8 mouse cellular contexts compared by ENCODE assay signal in genomic region chr8:69919010-69919409, GRCm38 (mm10). TPM values are rescaled to one million over a fixed set of nuclear protein-coding genes. Genes with fewer than 3 reads are reported as not detected.
A peak's percentile ranks its signal among the peaks of the same experiment; 100 is the strongest.
DNase-seq lines count a peak whose midpoint lies in the region; ATAC-seq lines count a peak whose summit lies in the region.

No protein-coding gene starts in this region.

- DNase-seq in ZHBTc4 (ENCODE audit: low read depth, low spot score) = peak; percentile 93
- DNase-seq in cerebellum, postnatal 36 days = peak; percentile 64 to 88
- DNase-seq in gastrocnemius, postnatal 10 days = peak; percentile 59
- DNase-seq in hindlimb bud, embryonic 11.5 days (ENCODE audit: extremely low spot score, low read depth, low spot score) = peak; percentile 89
- DNase-seq in left cerebral cortex, adult 18-20 months (ENCODE audit: low spot score in 2 of 2) = peak; percentile 79 to 82
- DNase-seq in right cerebral cortex, adult 18-20 months = peak; percentile 79
- peak; percentile 61 to 62 for DNase-seq in urinary bladder, postnatal 36 days (ENCODE audit: low spot score in 2 of 2)

- ATAC-seq in megakaryocyte, adult 5-6 weeks (ENCODE audit: poor library complexity, severe bottlenecking) = peak; percentile 77

RNA-seq across cellular contexts. Expression of gene Yjefn3, which starts 16.5 kb away (rescaled TPM):
- total RNA-seq in gastrocnemius, postnatal 10 days (2021) = 1 to 10 TPM; 9.0 to 9.5 TPM
- total RNA-seq in left cerebral cortex, adult 18-20 months (2021) = 10 to 100 TPM; 28.3 to 30.7 TPM
- total RNA-seq in megakaryocyte, adult 5-6 weeks (2015) = 3.1 TPM in 1 of 2 replicates, not detected in the other
- total RNA-seq in megakaryocyte, adult 5-6 weeks (2017) = not detected in 2 replicates

RNA-seq across cellular contexts. Expression of gene Ndufa13, which starts 16.7 kb away (rescaled TPM):
- 100 to 1,000 TPM; 236 to 268 TPM for total RNA-seq in gastrocnemius, postnatal 10 days (2021)
- total RNA-seq in left cerebral cortex, adult 18-20 months (2021) = 100 to 1,000 TPM; 148 to 155 TPM
- 63.4 and 75.7 TPM in 2 replicates for total RNA-seq in megakaryocyte, adult 5-6 weeks (2015)
- 120 and 143 TPM in 2 replicates for total RNA-seq in megakaryocyte, adult 5-6 weeks (2017)

RNA-seq across cellular contexts. Expression of gene Tssk6, which starts 17.0 kb away (rescaled TPM):
- under 1 TPM in 1 of 2 experiments, not detected in 1; 0.38 TPM for total RNA-seq in gastrocnemius, postnatal 10 days (2021)
- total RNA-seq in left cerebral cortex, adult 18-20 months (2021) = not detected
- 0.27 TPM in 1 of 2 replicates, not detected in the other for total RNA-seq in megakaryocyte, adult 5-6 weeks (2015)
- 0.16 and 0.26 TPM in 2 replicates for total RNA-seq in megakaryocyte, adult 5-6 weeks (2017)

RNA-seq across cellular contexts. Expression of gene Cilp2, which starts 31.5 kb away (rescaled TPM):
- total RNA-seq in gastrocnemius, postnatal 10 days (2021) = 10 to 100 TPM; 25.3 to 28.4 TPM
- total RNA-seq in left cerebral cortex, adult 18-20 months (2021) = under 1 TPM; 0.33 to 0.59 TPM
- total RNA-seq in megakaryocyte, adult 5-6 weeks (2015) = not detected in 2 replicates
- not detected in 2 replicates for total RNA-seq in megakaryocyte, adult 5-6 weeks (2017)

Comparison
In these comparisons a context has a peak if more than half of its experiments do, and no peak if none do; other contexts are left out.
1. Peak in every context shown above with its lines: DNase-seq and ATAC-seq.